Mouse (Mus musculus) embryo, embryonic 10.5 days (tissue): ENCODE results near the gene Padi1.

Experiments used
- DNase-seq: peaks from one replicate; pipeline ENCODE4 v3.0.0-alpha.2; 2015; ENCODE audit warnings: low spot score

Padi1 gene

DNA sequence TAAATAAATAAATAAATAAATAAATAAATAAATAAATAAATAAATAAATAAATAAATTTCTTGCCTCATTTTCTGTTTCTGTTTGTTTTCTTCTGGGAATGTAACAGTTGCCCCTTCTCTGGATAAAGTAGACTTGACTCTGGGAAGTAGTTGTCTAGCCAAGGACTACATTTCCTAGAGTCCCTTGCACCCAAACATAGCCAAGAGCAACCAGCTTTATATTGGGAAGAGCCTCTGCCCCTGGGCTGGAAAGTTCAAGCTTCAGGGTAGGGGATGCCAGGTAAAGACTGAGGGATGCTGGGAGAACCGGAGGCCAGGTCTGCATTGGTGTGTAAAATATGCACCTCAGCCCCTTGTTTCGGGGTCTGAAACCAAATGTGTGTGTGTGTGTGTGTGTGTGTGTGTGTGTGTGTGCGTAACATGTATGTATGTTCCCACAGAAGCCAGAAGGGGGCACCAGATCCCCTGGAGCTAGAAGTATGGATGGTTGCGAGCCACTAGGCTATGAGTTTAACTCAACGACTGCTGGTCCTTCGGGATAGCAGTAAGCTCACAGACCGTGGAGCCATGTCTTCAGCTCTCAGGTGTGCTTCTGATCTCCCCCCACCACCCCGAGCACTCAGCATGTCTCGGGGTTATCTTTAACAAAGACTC lies 61.2 kb downstream of the Padi1 start:
- no peak for DNase-seq

DNA sequence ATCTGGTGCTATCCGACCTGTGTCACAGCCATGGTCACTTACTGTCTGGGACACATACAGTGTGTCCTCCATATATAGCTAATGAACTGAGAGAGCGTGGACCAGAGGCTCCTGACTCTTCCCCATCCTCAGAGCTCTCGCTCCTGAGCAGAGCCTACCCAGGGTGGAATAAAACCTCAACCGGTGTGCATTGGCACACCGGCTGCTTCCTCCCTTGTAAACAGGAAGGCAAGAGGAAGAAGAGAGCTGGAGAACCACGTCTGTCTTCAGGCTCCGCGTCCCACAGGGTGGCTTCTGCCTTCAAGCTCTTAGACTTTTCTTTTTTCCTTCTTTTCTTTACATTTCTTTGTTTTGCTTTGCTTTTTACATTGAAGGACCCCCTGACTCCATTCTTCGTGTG lies 62.8 kb downstream of the Padi1 start:
- no peak for DNase-seq

DNA sequence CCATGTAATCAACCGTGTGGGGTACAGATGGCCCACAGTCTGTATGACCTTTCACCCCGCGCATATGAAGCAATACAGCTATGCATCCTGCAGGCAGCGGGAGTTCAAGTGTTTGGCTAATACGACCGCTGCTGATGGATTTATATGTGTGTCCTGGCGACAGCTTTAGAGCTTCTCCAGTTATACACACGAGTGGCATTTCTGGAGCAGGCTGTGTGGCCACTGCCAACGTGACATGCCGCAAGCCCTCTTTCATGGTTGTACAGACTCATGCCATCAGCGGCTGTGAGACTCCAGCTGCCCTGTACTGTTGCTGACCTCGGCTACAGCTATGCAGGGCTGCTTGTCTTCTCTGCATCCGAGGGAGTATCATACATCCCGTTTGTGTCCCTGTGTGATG lies 65.1 kb downstream of the Padi1 start:
- DNase-seq = peak; percentile 32

DNA sequence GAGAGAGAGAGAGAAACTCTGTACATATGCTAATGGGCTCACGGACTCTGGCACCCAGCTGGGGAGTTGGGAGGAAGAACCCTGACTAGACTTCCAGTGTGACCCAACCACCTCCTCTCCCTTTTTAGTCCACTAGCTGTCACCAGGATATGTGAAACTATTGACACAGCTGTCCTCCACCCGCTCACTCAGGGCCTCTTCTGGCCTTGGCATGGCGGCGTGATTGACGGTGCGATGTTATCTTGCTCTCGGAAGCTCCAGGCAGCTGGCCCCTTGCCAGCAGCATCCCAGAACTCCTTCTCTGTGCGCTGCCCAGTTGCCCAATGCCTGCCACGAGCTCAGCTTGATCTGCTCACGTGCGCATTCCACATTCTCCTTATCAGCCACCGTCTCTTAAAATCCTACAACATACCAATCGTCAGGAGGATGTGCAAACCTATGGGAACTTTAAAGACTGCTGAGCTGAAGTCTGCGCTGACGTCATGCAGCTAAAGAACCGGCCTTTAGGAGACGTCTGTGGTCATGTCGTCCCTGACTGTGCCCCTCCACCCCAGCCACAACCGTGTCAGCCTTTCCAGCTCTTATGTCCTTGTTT lies 65.7 kb downstream of the Padi1 start:
- DNase-seq = peak; percentile 64

DNA sequence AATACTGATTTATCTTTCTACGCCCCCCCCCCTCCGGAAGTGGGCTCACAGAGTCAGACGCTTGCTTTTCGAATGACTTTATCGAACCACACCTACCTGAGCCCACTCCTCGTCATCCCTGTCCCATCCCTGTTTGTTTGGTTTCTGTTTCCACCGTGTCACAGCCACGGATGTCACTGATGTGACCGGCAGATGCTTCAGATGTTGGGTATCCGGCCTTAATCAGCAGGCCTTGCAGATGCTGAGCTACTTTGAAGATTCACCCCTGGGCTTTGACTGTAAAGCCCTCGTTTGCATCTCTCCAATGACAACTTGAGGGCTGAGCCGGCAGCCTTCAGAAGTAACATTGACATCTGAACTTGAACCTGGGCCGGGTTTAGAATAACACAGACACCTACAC lies 69.0 kb downstream of the Padi1 start:
- no peak for DNase-seq

DNA sequence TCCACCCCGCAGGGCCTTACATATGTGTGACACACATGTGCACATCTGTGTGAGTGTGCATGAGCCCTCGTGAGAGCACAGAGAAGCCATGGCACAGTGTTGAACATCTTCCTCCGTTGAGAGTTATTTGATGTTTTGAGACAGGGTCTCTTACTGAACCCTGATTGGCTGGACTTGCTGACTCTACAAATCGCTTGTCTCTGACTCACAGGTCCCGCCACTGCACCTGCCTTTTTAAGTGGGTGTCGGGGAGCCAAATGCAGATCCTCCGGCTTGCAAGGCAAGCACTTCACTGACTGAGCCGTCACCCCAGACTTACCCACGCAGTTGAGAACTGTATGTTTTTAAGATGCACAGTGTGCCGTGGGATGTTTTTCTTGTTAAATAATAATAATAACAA lies 69.7 kb downstream of the Padi1 start:
- DNase-seq = no peak

DNA sequence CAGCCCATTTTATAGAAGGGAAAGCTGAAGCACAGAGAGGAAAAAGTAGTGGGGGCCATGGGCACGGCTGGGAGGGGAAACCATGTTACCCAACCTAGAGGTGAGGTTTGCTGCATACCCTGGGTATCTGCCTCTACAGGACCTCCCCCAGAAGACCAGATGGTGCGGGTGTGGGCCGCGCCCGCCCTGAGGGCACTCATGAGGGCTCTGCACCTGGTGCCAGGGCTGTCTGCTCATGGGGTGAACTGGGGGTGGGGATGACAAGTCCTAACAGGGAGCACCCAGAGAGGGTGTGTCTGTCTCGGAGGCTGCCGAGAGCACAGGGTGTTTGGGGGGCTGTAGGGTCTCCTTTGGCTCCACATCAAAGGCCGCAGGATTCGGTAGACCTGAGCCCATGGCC lies 70.7 kb downstream of the Padi1 start:
- DNase-seq = no peak

DNA sequence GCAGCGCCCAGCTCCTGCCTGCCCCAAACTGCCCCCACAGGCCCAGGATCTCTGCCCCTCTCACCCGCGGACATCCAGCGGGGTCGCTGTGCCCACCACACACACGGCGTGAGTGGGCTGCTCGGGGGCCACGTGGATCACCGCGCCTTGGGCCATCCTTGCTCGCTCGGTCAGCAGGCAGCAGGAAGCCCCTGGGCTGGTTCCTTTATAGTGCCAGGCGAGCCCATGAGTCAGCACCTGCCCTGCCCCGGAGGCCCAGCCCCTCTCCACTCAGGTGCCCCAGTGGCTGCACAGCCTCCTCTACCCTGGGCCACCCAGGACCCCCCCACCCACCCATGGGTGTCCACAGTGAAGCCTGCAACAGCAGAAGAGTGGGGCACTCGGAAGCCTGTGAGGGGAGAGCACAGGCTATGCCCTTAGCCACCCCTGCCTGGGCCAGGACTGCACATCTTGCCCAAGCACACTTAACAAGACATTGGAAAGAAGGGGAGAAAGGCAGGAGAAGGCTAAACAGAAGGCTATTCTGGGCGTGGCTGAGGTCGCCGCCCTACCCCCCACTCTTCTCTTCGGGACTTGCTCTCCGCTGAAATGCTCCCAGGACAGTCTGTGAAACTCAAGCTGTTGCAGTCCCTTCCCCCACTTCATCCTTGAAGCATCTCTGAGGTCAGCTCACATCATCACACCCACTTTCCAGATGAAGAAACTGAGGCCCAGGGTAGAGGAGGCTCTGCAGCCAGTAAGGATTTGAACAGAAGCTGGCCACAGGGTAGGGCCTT lies 71.4 kb downstream of the Padi1 start, which contains the start of gene Padi4:
Padi4 (minus strand) TSS at position 212 of the 776 bp plus-strand sequence.
- no peak for DNase-seq

DNA sequence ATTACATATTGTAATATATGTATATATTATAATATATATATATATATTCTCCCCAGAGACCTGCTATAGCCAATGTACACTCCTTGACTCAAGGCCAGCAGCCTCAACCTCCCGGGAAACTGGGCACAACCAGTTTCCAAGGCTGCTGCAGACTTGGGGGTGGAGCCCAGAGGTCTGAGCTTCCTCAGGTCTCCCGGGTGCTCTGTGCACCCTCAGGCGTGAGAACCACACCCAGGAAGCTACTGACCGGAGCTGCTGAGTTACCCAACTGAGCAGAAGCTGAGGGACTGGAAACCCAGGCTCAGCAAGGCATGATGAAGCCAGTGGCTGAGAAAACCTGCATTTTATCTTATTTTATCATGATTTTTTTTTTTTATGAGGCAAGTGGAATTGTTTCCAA lies 74.5 kb downstream of the Padi1 start:
- DNase-seq = no peak

DNA sequence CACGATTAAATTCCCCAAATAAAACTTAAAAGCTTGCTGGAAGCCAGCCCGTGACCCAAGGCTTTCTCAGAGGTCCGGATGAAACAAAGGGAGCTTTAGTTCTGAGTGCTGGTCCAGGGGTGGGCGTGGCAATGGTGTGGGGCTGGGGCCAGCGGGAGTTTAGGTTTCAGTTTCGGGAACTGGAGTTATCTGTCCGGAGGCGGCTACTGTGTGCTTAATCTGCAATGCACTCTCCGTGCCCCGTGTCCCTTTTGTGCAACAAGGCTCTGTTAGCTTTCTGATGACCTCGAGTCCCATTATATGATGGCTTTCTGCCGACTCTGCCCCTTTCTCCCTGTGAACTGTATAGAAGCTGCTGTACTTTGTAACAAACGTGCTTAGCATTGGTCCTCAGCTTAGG lies 75.1 kb downstream of the Padi1 start:
- DNase-seq = peak; percentile 63

DNA sequence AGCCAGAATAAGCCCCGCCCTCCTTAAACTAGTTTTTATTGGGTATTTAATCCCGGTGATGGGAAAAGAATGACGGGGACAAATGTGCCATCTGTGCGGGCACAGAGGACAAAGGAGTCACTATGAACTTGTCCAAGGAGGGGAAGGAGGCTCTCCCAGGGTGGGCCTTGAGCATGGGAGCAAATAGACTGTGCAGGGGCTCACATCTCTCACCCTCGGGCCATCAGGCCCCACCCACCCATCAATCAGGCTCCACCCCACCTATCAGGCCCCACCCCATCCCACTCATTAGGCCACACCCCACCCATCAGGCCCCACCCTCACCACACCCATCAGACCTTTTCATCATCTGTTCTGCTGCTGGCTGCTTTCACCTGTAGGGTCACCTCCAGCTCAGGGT lies 76.6 kb downstream of the Padi1 start:
- DNase-seq = no peak

DNA sequence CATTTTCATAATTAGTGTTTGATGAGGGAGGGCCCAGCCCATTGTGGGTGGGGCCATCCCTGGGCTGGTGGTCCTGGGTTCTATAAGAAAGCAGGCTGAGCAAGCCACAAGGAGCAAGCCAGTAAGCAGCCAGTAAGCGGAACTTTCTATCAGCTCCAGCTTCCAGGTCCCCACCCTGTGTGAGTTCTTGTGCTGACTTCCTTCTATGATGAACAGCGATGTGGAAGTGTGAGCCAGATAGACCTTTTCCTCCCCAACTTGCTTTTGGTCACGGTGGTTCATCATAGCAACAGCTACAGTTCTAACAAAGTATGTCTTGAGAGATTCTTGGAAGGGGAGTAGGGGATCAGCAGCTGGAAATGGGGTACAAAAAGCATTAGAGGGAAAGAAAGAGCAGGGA lies 79.6 kb downstream of the Padi1 start:
- DNase-seq = no peak

DNA sequence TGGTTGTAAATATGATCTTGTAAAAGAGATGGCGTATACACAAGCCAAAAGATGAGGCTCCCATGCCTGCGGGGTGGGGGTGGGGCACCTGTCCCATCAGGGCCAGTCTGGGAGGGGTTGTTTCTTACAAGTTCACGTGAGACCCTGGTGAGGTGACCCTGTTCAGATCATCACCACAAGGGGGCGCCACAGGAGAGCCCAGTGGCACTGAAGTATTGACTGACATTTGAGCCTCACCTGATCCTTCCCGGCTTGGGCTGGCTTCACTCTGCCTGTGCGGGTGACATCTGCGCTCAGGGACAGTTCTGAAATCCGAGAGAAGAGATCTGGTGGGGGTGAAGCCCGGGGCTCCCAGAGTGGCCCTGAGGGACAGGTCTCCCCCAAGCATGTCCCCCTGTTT lies 82.4 kb downstream of the Padi1 start:
- DNase-seq = peak; percentile 76
